Mouse (Mus musculus): ENCODE data around the gene Pafah1b3. TPM values are rescaled to one million over a fixed set of nuclear protein-coding genes. Genes with fewer than 3 reads are reported as not detected.
A peak's percentile ranks its signal among the peaks of the same experiment; 100 is the strongest.

Gene Pafah1b3
- polyA plus RNA-seq, 1 experiment from 2014 or later: 183 TPM

GRCm38 (mm10) chr7:25246079-25246758 is 51.6 kb downstream of the Pafah1b3 start:
- Histone ChIP-seq H3K4me2 (peak overlapping the region; percentile 99), H3K27me3 (ENCODE audit: insufficient read depth, low read length) (no peaks in the 10 kb centered on the region), H3K4me1 (ENCODE audit: insufficient read depth) (peaks cover 20% of the 10 kb centered on the region), H3K36me3 (ENCODE audit: insufficient read depth) (peaks cover 42% of the 10 kb centered on the region), H3K9ac (peak overlapping the region; percentile 95), H3K9me3 (ENCODE audit: low read depth, low read length) (no peaks in the 10 kb centered on the region), H3K27ac (ENCODE audit: low read depth) (peak overlapping the region; percentile 99), H3K4me3 (ENCODE audit: low read depth, low read length) (peak overlapping the region; percentile 98)
- 38% methylated on average over 20 of the region's 20 CpGs for WGBS
- DNase-seq (peak; percentile 46), ATAC-seq (ENCODE audit: insufficient read depth) (no peak)
- no peak for TF ChIP-seq CTCF (IDR thresholded peaks at IDR 0.05; ENCODE audit: low read depth)

Other genes starting within 250 kb of the Pafah1b3 start
- gene Grik5, start 225.6 kb downstream of the Pafah1b3 start, polyA plus RNA-seq (2014; fragmentation: Nextera tagmentation; extraction: Ambion mirVana): 6.7 and 6.8 TPM in 2 replicates
- 29.9 and 30.7 TPM in 2 replicates for gene Zfp574, start 225.4 kb downstream of the Pafah1b3 start, polyA plus RNA-seq (2014; fragmentation: Nextera tagmentation; extraction: Ambion mirVana)
- gene Pou2f2, start 118.3 kb downstream of the Pafah1b3 start, polyA plus RNA-seq (2014; fragmentation: Nextera tagmentation; extraction: Ambion mirVana): 0.28 and 0.42 TPM in 2 replicates
- 5.2 and 6.7 TPM in 2 replicates for gene Dedd2, start 77.4 kb downstream of the Pafah1b3 start, polyA plus RNA-seq (2014; fragmentation: Nextera tagmentation; extraction: Ambion mirVana)
- gene Zfp526, start 76.6 kb downstream of the Pafah1b3 start, polyA plus RNA-seq (2014; fragmentation: Nextera tagmentation; extraction: Ambion mirVana): 3.5 and 3.8 TPM in 2 replicates
- gene Gsk3a, start 60.1 kb downstream of the Pafah1b3 start, polyA plus RNA-seq (2014; fragmentation: Nextera tagmentation; extraction: Ambion mirVana): 14.6 and 14.9 TPM in 2 replicates
- gene Erf, start 47.2 kb downstream of the Pafah1b3 start, polyA plus RNA-seq (2014; fragmentation: Nextera tagmentation; extraction: Ambion mirVana): 24.5 and 26.6 TPM in 2 replicates
- 31.1 and 39.1 TPM in 2 replicates for gene Cic, start 30.3 kb downstream of the Pafah1b3 start, polyA plus RNA-seq (2014; fragmentation: Nextera tagmentation; extraction: Ambion mirVana)
- gene Prr19, start 3.4 kb upstream of the Pafah1b3 start, polyA plus RNA-seq (2014; fragmentation: Nextera tagmentation; extraction: Ambion mirVana): 0.26 and 0.29 TPM in 2 replicates
- 0.25 TPM in 1 of 2 replicates, not detected in the other for gene Tmem145, start 8.1 kb upstream of the Pafah1b3 start, polyA plus RNA-seq (2014; fragmentation: Nextera tagmentation; extraction: Ambion mirVana)
- gene Megf8, start 19.2 kb upstream of the Pafah1b3 start, polyA plus RNA-seq (2014; fragmentation: Nextera tagmentation; extraction: Ambion mirVana): 12.2 and 14.9 TPM in 2 replicates
- not detected in 2 replicates for gene Cnfn, start 71.7 kb upstream of the Pafah1b3 start, polyA plus RNA-seq (2014; fragmentation: Nextera tagmentation; extraction: Ambion mirVana)
- gene Lipe, start 100.7 kb upstream of the Pafah1b3 start, polyA plus RNA-seq (2014; fragmentation: Nextera tagmentation; extraction: Ambion mirVana): 3.8 and 4.0 TPM in 2 replicates
- gene Cxcl17, start 114.9 kb upstream of the Pafah1b3 start, polyA plus RNA-seq (2014; fragmentation: Nextera tagmentation; extraction: Ambion mirVana): not detected in 2 replicates
- gene Ceacam1, start 179.6 kb upstream of the Pafah1b3 start, polyA plus RNA-seq (2014; fragmentation: Nextera tagmentation; extraction: Ambion mirVana): 2.3 and 2.7 TPM in 2 replicates
- 0.11 TPM in 1 of 2 replicates, not detected in the other for gene Ceacam2, start 241.9 kb upstream of the Pafah1b3 start, polyA plus RNA-seq (2014; fragmentation: Nextera tagmentation; extraction: Ambion mirVana)

Data from lung, embryonic 14.5 days (tissue).